Mouse (Mus musculus) left cerebral cortex, adult 2 months (tissue): Measurements from ENCODE around the gene Pigp. TPM values are rescaled to one million over a fixed set of nuclear protein-coding genes. Genes with fewer than 3 reads are reported as not detected.

ENCODE experiments used
- DNase-seq, 2 experiments: peaks; one replicate each; pipeline ENCODE4 v3.0.0; 2021 to 2022; ENCODE audit warnings: low spot score in 2 of 2, mixed read lengths in 1 of 2; ENCODE audit errors: extremely low spot score in 1 of 2
- H3K27ac ChIP-seq: fragments of 200-600 bp; 2 replicates; pipeline ENCODE4 v1.8.1; 2022
- H3K4me3 ChIP-seq: fragments of 200-600 bp; 2 replicates; pipeline ENCODE4 v1.8.1; 2022
- CTCF ChIP-seq: fragments of 200-600 bp; IDR thresholded peaks from 2 replicates; pipeline ENCODE4 v1.8.1; 2022; ENCODE audit warnings: antibody characterized with exemption, mild to moderate bottlenecking, moderate library complexity
- intact Hi-C: fragments of 180-260 bp; cut with DNase I; formaldehyde crosslinking; loops from one replicate; pipeline ENCODE4 v1.15.1; 2025
- total RNA-seq, 2 experiments: library from RNA; stranded (reverse); gene quantifications; 2 replicates each; pipeline ENCODE4 v1.2.3; 2021

Gene Pigp
- total RNA-seq, 2 experiments from 2014 or later: 36.9 to 40.2 TPM

DNA sequence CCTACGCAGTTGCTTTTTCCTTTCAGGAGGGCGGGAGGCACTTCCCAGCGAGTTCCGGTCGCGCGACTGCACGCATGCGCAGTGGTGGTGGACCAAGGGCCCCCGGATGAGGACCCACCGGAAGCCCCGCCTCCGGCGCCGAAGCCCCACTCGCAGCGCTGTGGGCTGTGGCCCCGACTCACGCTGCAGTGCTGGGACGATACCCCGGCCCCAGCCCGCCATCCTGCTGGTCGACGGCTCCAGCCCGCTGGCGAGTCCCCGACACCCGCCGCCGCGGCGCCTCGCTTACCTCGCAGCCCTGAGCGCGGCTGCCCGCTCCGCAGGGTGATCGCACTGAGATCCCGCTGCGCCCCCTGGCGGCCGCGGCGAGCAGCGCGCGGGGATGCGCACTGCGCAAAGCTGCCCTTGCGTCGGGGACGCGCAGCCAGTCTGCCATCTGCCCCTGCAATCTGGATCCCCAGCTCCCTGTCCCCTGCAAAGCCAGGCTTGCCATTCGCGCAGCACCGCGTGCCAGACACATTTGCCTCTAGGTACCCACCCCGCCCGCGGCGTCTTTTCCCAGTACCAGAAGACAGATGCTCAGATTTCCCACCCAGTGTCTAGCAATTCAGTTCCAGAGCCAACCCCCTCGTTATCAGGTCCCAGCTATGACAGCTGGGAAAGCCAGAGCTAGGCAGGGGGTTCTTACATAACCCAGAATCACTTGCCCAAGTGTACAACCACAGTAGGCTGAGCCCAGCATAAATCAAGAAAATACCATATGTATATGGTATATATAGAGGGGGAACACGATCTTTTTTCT is 58.2 kb downstream of the Pigp start, which contains the start of gene Hlcs:
Gene Hlcs (minus strand): TSS at position 343 of the 802 bp plus-strand sequence.
- H3K4me3 ChIP-seq: peak within 1 kb of the TSS; percentile 91
- TF ChIP-seq CTCF: peak; percentile 99
- intact Hi-C loops: loop anchor here (1.0 to 5.0 kb wide), 3 partner anchors 24 to 254 kb away; partner anchors contain the start of gene Ttc3
- peak; percentile 99 for DNase-seq
- H3K27ac ChIP-seq: peak within 1 kb of the TSS; percentile 100

DNA sequence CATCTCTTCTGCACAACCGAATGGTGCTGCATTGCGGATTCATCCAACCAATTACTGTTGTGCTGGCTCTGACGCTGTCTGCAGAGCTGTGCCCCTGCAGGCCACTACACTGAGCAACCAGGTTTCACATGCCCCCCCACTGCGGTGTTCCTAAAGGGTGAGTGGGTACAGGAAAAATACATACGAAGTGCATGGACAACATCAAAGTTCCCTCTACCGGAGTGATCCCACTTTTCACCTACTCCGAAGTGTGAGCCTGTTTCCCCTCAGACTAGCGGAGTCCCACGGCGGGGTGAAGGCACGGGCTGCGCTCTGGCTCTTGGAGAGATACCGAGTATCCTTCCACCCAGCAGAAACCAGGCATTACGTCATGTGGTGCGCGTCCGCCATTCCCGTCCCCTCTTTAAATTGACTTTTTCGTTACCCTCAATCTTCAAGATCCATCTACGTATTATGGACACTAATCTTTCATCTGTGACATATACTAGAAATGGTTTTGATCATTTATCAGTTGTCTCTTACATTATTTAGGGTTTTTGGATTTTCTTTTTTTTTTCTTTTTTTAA is 58.9 kb downstream of the Pigp start:
- intact Hi-C loops: loop anchor here (1.0 to 5.0 kb wide), 3 partner anchors 23 to 255 kb away; partner anchors contain the start of gene Ttc3
- TF ChIP-seq CTCF: peak; percentile 31
- H3K27ac ChIP-seq: peak overlapping the region; percentile 100
- H3K4me3 ChIP-seq: peak overlapping the region; percentile 91
- peak; percentile 77 to 80 for DNase-seq

DNA sequence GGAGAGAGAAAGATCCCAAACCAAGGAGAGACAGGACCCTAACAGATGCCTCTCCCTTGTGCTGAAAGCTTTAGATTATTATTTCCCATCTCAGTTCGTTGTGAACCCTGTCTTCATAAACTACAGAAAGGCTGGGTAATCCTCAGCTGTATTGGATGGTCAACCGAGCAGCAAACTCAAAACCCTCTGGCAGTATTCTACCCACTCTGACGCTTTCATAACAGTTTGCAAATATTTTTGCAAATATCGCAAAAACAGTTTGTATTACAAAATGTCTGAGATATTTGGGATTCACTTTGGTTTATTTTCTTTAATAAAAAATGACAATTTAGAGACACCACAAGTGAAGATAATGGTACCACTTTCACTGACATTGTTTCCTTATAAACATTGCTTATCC is 59.7 kb downstream of the Pigp start:
- Histone ChIP-seq H3K27ac (peak overlapping the region; percentile 100), H3K4me3 (peak overlapping the region; percentile 91)
- TF ChIP-seq CTCF: no peak
- DNase-seq: no peak
- intact Hi-C loops: loop anchor here (5.0 kb wide), 1 partner anchor 255 kb away; no protein-coding TSS in a partner anchor

DNA sequence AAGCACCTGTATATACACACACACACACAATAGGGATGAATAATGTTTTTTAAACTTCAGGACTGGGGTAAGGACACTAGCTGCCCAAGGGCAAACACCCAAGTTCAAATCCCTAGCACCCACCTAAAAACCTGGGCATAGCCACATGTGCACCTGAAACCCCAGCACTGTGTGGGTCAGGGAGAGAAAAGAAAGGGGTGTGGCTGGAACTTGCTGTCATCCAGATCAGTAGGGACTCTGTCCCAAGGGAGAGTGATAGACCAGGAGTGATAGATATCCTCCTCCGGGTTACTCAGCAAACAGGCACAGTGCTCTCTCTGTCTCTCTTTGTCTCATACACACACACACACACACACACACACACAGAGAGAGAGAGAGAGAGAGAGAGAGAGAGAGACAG is 60.2 kb downstream of the Pigp start:
- intact Hi-C loops: loop anchor here (5.0 kb wide), 1 partner anchor 256 kb away; no protein-coding TSS in a partner anchor
- Histone ChIP-seq H3K4me3 (no peak overlapping the region), H3K27ac (peak overlapping the region; percentile 61; the same call in 1 of the 2 replicates)
- DNase-seq: no peak
- TF ChIP-seq CTCF: no peak

DNA sequence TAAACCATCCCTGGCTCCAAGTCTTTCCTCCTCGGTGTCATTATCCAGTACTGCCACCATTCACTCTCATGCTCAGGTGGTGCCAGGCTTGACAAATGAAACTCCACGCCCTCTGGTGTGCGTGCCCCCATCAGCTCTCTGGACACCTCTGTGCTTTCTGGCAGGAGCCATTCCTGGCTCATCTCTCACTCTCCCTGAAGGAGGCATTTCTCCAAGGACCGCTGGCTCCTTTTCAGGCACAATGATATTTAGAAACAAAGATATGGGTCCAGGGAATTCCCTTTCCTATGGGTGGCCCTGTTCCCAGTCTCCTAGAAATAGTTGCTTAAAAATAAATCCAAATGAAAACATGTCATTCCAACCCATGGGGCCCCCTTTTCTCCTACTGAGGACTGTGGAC is 62.6 kb downstream of the Pigp start:
- no peak for TF ChIP-seq CTCF
- no peak for DNase-seq
- Histone ChIP-seq H3K27ac (no peak overlapping the region), H3K4me3 (no peak overlapping the region)
- intact Hi-C loops: no loop called here

Other genes with a start within 250 kb of the Pigp start
- gene Hlcs, start 58.3 kb downstream of the Pigp start, total RNA-seq: 10 to 100 TPM; 16.6 to 17.4 TPM
- under 1 TPM; 0.29 to 0.51 TPM for gene Ripply3, start 43.4 kb downstream of the Pigp start, total RNA-seq
- gene Ttc3, start 1.2 kb downstream of the Pigp start, total RNA-seq: 100 to 1,000 TPM; 982 to 987 TPM
- gene Vps26c, start 155.0 kb upstream of the Pigp start, total RNA-seq: 10 to 100 TPM; 30.5 to 35.4 TPM
- gene Dyrk1a, start 198.2 kb upstream of the Pigp start, total RNA-seq: 10 to 100 TPM; 89.7 to 94.6 TPM